Mouse (Mus musculus): ENCODE measurements around the gene Nckap5. TPM values are rescaled to one million over a fixed set of nuclear protein-coding genes. Genes with fewer than 3 reads are reported as not detected.
"Not testable (repeated sequence)": the region's sequence is repeated elsewhere in the genome, so short reads cannot be mapped to it uniquely, and the experiment has no call there.

The Nckap5 gene
- total RNA-seq (2022): 10 to 100 TPM in 2 of 4 experiments, 1 to 10 TPM in 2; 6.8 to 11.7 (median 8.7) TPM

GRCm38 (mm10) chr1:126830031-126830927, at the start of gene Nckap5:
Gene Nckap5 (minus strand): TSS chr1:126830799.
- DNase-seq (ENCODE audit: low spot score): peak; percentile 70

DNA sequence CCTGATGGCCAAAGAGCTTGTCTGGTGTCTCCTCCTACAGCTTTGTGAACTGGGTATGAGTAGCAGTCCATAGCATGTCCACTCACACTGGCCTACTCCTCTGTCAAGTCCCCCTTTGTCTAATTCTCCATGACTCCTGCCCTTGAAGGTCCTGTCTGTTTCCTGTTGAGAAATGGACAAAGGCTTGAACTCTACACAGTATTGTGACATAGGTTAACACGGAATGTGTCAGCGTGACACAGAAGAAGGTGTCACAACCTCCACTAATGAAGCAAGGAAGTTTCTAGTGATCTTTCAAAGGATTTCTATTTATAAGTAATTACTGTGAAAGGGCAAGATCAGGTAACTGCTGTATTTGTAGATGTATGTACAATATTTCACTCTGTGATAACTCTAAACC, 46.9 kb upstream of the Nckap5 start:
- DNase-seq (ENCODE audit: low spot score): no peak

DNA sequence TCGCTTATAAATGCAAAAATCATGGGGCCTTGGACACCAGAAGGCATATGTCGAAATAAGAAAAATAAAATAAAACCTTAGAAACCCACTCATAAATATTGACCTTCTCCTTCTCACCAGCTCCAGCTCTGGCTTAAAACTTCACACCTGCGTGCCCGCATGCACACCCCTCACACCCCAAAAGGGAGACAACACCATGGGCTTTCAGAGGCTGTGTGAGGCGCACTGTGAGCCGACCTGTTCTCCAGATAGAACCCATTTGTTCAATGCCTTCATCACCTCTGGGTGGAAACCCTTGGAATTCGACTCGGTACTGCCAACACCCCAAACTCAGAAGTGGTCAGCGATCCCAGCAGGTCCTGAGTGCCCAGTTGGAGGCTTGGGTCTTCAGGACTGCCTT, 37.8 kb upstream of the Nckap5 start:
- DNase-seq (ENCODE audit: low spot score): no peak

DNA sequence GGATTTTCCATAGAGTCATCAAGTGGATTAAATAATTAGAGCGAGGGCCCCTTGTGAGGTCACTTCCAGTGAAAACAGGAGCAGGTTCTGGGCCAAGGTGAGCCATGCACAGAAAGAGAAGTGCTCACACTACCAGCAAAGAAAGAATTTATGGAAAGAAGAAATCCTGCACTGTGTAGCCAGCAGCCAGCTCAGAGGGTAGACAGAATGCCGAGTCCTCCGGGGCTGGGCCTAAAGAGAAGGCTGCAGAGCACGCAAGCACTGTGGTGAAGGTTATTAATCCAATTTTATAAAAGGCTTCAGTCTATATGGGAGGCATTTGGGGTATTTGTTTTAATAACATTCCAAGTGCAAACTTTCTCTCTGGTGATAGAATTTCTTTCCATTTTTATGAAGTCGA, 37.3 kb upstream of the Nckap5 start:
- DNase-seq (ENCODE audit: low spot score): no peak

GRCm38 (mm10) chr1:126865591-126866086, 35.0 kb upstream of the Nckap5 start:
- DNase-seq (ENCODE audit: low spot score): no peak

DNA sequence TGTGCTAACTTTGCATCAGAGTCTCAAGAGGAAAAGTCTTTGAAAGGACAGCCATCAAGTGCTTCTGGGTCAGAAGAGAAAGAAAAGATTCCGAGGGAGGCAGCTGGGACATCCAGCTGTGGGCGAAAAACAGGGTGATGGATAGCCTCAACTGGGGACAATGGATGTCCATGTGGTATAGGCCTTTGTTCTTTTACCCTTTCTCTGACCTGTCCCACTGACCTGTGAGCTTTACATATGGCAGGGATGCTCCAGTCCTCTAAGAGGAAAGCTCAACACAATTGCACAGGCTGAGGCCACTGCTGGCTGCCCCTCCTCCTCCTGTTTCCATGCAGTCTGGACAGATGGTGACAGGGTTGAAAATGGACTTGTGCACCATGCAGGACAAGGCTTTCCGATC, 31.2 kb upstream of the Nckap5 start:
- no peak for DNase-seq (ENCODE audit: low spot score)

- DNase-seq (ENCODE audit: low spot score): no peak
Measured at GRCm38 (mm10) chr1:126860537-126860936, 29.9 kb upstream of the Nckap5 start.

DNA sequence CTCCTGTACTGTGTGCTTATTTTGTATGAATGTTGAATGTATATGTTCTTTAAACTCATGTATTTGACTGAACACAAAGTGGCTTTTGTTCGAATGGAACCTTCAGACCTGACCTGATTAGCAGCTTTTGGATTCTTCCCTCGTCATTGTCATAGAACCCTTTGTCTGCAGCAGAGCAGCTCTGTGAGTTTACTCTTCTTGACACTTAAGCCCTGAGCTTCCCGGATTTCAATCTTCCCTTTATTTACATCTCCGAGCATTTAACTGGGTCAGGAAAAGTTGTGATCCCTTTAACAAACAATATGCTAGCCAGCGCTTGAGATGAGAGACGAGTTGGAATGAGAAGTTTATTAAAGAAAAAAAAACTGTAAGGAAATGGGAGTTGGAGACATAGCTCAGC, 18.9 kb upstream of the Nckap5 start:
- no peak for DNase-seq (ENCODE audit: low spot score)

- no peak for DNase-seq (ENCODE audit: low spot score)
Measured at GRCm38 (mm10) chr1:126846317-126846716, 15.7 kb upstream of the Nckap5 start.

GRCm38 (mm10) chr1:126832885-126833284, 2.3 kb upstream of the Nckap5 start:
- no peak for DNase-seq (ENCODE audit: low spot score)

DNA sequence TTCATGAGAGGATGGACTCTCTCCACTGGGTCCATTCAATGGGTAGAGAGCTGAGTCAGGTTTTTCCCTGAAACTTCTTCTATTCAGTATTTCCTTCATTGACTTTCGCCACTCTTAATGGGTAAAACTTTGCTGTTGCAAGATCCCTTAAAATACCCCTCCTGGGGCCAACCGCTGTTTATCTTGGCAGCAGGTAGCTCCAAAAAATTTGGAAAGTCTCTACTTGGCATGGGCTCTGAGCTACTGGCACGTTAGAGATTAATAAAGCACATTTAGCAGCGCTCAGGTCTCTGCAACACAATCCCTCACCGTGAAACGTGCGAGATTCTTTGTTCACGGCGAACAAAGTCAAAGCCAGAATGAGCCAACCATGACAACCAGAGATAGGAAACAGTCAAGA, 1.6 kb downstream of the Nckap5 start:
- DNase-seq (ENCODE audit: low spot score): no peak

GRCm38 (mm10) chr1:126824841-126825240, 5.8 kb downstream of the Nckap5 start:
- no peak for DNase-seq (ENCODE audit: low spot score)

DNA sequence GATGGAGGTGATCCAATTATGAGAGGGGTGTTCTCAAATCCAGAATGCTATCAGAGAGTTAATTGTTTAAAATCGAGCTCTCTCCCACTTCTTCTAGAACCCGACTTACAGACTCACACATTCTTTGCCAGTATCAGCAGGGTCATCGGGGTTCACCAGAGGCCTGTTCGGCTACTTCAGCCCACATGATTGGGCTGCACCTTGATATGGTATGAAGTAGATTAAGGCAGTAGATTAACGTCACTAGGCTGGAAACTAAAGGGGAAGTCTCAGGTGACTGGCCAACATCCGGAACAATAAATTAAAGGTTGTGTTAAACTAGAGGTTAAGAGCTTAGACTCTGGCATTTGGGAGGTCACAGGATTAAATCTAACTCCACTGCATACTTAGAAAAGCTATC, 8.4 kb downstream of the Nckap5 start:
- DNase-seq (ENCODE audit: low spot score): no peak

- peak; percentile 50 for DNase-seq (ENCODE audit: low spot score)
Measured at GRCm38 (mm10) chr1:126817381-126818034, 13.1 kb downstream of the Nckap5 start.

GRCm38 (mm10) chr1:126806994-126807611, 23.5 kb downstream of the Nckap5 start:
- no peak for DNase-seq (ENCODE audit: low spot score)

DNA sequence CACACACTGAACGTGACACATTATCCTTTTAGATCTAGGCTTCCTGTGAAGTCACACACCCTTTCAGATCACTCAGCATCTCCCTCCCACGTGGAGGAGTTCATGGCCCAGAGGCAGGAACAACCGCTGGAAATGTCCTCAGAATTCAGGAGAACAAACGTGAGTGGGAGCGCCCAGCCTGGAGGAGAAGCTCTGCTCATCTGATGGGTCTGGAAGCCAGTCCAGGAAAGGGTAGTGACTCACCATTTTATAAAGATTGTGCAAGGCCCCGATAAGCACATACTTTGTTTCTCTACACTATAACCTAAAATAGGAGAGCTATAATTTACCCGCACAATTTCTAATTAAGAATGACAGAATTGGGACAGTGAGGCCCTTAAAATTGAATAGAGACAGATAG, 24.1 kb downstream of the Nckap5 start:
- DNase-seq (ENCODE audit: low spot score): peak; percentile 31

DNA sequence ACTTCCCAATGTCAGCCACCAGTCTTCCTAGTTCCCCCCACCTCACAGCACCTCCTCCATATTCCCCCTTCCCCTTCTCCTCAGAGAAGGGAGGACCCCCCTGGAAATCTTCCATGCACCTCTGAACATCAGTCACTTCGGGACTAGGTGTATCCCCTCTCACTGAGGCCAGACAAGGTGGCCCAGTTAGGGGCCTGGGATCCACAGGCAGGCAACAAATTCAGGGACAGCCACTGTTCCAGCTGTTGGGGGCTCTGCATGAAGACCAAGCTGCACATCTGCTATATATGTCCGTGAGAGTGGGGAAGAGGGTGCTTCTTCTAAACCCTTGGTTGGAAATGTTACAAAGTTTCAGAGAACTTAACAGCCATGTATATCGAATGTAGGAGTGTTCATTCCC, 28.2 kb downstream of the Nckap5 start:
- no peak for DNase-seq (ENCODE audit: low spot score)

GRCm38 (mm10) chr1:126801706-126802105, 28.9 kb downstream of the Nckap5 start:
- peak; percentile 51 for DNase-seq (ENCODE audit: low spot score)

DNA sequence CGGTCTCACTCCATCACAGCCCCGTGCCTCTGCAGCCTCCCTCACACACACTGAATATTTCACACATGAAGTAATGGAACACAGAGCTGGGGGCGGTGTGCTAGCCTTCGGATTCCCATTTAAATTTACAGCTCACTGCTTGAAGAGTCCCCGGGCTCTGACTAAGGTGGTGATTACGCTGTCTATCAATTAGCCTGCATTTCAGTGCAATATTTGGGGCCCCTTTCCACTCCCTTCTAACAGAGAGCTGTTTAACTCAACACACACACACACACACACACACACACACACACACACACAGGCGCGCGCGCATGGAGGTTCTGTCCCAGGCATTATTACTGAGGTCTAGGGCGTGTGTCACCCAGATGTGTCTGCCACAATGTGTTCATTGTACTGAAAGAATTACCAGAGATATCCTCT, 31.2 kb downstream of the Nckap5 start:
- DNase-seq (ENCODE audit: low spot score): no peak

DNA sequence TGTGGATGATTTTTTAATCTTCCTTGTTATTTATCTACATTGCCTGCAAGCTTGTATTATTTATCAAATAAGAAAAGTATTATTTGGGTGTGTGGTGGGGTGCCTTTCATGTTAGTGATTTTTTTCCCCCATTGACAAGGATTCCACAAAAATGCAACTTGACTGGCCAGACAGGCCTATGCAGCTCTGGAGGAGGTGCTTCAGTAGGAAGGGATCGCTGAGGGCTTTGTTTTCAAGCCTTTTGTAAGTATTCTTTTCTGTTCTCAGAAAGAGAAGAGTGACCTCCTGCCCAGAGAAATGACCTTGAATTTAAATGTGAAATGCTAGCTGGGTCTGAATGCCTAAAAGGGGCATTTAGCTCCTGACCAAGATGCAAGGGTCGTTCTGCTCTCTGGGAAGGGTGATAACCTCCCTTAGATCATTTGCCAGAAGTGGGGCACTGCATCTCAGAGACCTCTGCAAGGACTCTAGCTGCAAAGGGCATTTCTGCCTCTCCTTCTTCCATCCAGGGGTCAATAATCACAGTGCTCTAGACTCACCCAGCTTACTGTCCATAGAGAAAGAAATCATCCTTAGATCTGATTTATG, 50.2 kb downstream of the Nckap5 start:
- DNase-seq (ENCODE audit: low spot score): not testable (repeated sequence)

DNA sequence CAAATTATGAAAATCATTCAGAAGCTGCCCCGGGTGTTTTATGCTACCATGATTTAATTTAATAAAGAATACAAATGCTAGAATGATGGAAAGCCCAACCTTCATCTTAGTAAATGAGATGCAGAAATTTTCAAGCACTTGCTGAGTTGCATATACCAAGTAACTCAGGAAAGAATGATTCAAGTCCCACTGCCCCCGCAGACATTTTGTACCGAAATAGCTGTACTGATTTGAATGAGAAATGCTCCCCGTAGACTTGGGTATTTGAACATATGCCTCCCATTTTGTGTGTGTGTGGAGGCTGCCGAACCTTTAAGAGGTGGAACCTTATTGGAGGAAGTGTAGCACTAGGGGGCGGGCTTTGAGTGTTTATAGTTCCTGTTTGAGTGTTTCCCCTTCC, 56.7 kb downstream of the Nckap5 start:
- DNase-seq (ENCODE audit: low spot score): not testable (repeated sequence)

DNA sequence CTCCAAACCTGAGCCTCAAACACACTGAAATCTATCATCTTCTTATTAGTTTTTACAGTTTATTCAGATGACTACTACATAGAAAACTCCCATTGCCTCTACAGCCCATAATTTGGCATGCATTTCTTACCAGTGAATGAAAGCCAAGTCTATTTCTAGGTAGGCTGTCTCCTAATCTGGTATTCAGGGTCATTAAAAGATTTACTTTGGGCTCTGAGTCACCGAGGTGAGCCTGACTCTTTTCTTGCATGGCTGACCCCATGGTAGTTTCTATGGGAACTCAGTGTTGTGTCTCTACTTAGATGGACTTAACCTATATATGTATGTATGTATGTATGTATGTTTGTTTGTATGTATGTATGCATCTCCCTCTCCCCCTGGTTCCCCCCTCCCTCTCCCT, 63.6 kb downstream of the Nckap5 start:
- DNase-seq (ENCODE audit: low spot score): peak; percentile 25
